Mouse (Mus musculus) adrenal gland, postnatal 10 days (tissue): ENCODE data around the gene Pkd1. TPM values are rescaled to one million over a fixed set of nuclear protein-coding genes. Genes with fewer than 3 reads are reported as not detected.
A peak's percentile ranks its signal among the peaks of the same experiment; 100 is the strongest.

Source experiments
- DNase-seq: peaks from one replicate; pipeline ENCODE4 v3.0.0; 2021; ENCODE audit warnings: mixed read lengths
- total RNA-seq, 2 experiments: library from RNA; stranded (reverse); gene quantifications; 2 replicates each; pipeline ENCODE4 v1.2.3; 2021

The Pkd1 gene
- total RNA-seq, 2 experiments from 2014 or later = 40.2 to 51.0 TPM

DNA sequence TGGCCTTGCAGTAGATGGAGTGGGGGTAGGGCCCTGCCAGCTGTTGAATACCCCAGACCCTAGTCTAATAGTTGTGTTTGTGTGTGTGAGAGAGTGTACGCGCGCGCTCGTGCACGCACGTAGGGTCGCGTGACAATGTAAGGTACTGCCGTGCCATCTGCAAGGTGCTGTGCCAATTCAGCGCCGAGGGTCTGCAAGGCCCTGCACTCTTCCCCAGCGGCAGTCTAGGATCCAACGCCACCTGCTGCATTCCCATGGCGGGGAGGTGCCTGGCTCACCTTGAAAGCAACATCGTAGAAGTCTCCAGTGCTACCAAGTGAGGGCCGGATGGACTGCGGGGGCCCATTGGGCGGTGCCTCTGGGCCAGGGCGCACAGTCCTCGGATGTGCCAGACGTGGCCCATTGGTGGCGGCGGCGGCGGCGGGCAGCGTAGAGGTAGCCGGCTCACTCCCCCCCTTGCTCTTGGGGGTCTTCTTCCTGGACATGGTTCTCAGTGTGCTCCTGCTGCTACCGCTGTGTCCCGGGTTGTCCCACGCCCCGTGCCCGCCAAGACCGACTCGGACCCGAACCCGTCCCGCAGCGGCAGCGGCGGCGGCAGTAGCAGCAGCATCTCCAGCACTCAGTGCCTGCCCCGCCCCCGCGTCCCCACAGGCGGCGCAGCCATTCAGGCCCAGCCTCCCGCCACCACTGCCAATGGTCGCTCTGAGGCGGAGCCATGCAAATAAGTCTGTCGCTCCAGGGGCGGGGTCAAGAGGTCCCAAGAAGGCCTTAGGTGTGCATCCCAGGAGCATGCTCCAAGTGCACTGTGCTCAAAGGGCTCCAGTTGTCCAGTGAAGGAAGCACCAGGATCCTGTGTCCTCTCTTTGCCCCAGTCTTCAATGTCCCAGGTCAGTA lies 16.3 kb upstream of the Pkd1 start:
- DNase-seq = peak; percentile 91

DNA sequence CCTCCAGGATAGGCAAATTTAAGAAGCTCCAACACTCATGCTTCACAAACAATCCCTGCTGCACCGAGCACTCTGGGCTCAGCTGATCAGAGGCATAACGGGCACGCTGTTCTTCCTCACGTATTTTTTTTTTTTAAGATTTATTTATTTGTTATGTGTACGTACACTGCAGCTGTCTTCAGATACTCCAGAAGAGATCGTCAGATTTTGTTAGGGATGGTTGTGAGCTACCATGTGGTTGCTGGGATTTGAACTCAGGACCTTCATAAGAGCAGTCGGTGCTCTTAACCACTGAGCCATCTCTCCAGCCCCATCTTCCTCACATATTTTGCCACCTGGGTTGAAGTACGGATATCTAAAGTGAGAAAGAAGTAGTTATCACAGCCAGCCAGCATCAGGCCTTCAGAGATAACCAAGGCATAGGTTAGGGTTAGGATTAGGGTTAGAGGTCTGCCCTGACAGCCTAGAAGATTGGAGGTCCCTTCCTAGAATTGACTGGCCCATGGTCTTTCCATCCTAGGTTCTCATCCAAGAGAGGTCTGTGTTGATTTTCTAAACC lies 15.4 kb upstream of the Pkd1 start, which contains the start of gene Rab26:
Gene Rab26, minus strand, starts transcription at position 51 of the 559 bp plus-strand sequence.
- DNase-seq = no peak

DNA sequence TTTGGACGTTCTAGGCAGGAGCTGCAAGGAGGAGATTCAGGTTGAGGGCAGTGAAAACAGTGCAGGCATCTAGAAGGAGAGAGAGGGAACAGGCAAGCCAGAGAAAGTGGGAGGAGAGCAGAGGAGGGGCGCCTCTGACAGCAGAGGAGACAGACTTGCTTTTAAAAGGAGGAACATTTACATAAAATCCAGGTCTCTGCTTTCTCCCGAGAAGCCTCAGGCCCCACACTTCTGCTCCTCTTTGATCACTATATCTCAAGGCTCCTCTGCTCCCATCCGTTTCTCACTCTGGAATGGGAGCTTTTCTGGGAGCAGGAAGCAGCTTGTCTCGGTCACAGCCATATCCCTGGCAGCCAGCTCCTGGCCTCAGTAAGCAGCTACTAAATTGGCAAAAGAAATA lies 14.3 kb upstream of the Pkd1 start:
- DNase-seq = no peak

DNA sequence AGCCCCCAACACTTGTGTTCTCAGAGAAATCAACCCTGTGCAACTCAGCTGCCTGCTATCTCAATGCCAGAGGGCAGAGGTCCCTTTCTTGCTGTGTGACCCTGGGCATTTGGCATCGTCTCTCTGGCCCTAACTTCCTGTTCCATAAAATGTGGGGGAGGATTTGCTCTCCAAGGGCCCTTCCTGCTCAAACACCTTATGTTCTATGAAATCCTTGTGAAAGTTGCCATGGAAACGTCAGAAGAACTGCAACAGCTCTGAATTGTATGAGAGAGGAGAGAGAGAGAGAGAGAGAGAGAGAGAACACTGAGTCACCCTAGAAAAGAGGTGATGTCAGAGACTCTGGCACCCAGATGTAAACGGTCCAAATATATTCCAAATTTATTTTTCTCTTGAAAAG lies 12.1 kb upstream of the Pkd1 start:
- no peak for DNase-seq

DNA sequence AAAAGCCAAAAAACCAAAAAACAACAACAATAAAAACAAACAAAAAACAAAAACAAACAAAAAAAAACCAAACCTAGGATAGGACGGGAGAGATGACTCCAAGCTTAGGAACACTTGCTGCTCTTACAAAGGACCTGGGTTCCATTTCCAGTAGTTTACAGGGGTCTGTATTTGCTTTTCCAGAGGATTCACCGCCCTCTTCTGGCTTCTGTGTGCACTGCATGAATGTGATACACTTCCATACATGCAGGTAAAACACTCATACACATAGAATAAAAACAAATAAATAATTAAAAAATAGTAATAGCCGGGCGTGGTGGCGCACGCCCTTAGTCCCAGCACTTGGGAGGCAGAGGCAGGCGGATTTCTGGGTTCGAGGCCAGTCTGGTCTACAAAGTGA lies 10.7 kb upstream of the Pkd1 start:
- peak; percentile 70 for DNase-seq

DNA sequence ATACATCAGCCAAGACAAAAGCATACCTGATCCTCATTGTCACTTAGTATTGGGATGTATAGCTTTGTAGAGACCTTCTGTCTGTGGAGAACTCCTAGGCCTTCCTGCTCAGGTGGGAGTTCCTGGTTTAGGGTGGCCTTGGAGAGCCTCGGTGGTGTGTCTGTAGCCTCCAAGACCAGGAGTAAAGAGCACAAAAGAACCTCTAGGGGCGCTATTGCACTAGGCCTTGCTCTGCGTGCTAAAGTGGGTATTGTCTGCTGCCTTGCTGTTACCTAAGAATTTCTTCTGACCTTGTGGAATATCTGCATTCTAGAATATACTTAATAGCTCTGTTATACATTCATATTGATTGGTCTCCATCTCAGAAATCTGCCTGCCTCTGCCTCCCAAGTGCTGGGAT lies 9.3 kb upstream of the Pkd1 start:
- peak; percentile 64 for DNase-seq

DNA sequence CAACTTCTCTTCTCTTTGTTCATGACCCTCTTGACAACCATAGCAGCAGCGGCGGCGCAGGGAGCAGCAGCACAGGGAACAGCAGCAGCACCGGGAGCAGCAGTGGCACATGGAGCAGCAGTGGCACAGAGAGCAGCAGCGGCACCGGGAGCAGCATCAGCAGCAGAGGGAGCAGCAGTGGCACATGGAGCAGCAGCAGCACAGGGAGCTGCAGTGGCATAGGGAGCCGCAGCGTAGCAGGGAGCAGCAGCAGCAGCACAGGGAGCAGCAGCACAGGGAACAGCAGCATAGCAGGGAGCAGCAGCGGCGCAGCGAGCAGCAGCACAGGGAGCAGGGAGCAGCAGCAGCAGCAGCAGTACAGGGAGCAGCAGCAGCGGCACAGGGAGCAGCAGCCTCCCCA lies 5.0 kb upstream of the Pkd1 start:
- DNase-seq = no peak

DNA sequence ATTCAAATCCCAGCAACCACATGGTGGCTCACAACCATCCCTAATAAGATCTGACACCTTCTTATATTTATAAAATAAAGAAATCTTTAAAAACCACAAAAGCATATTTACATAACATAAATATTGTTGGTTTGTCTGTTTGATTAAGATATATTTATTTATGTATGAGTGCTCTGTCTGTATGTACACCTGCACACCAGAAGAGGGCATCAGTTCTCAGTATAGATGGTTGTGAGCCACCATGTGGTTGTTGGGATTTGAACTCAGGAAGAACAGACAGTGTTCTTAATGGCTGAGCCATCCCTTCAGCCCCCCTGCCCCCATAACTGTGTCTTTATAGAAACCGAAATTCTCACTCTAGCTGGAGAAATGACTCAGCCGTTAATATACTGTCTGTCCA lies 4.4 kb upstream of the Pkd1 start:
- no peak for DNase-seq

DNA sequence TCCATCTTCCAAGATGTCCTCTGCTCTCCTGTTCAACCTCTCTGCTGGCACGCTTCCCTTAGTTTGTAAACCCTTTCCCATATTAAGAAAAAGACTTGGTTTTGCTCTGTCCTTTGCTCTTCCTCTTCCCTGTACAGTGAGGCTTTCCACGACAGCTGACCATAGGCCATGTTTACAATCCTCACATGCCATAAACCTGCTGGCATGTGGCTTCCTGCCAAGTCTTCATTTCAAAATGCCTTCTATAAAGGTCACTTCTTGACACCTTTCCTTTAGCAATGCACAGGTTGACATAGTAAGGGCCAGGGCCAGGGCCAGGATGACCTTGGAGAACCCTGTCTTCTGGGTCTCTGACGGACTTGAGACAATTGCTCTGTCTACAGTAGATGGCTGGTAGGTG lies 3.4 kb upstream of the Pkd1 start:
- no peak for DNase-seq

DNA sequence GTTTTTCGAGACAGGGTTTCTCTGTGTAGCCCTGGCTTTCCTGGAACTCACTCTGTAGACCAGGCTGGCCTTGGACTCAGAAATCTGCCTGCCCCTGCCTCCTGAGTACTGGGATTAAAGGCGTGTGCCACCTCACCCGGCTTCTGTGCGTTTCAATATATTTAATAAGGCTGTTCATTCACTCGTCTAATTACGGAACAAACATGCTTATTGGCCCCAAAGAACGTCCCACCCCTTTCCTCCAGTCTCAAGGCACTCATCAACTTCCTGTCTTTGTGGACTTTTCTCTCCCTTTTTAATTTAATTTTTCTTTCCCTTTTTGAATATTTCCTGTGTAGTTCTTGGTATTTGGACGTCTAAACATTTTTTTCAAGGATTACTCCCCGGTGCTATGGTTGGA lies 1.2 kb upstream of the Pkd1 start:
- DNase-seq = no peak

DNA sequence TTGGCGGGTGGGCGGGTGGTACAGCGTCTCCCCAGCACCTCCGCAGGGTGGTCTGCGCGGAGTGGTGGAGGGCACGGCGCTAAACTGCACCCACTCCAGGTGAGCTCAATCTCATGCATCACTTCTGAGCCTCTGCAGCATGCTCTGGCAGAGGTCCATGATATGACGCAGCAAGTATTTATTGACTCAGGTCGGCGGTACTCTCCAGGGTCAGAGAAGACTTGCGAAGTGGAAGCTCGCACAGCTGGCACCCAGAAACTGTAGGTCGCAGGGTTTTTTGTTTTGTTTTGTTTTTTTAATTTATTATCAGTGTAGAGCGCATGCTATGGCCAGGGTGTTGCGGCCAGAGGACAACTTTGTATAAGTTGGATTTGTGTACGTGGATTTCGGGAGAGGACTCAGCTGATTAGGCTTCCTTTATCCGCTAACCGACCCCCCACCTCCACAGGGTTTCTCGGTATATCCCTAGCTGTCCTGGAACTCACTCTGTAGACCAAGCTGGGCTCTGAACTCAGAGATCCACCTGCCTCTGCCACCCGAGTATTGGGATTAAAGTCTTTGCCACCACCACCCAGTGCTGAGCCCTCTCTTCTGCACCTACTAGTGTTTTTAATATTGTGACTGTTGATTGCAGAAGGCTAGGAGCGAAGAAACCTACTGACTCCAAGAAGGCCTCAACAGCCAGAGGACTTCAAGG lies 565 bp upstream of the Pkd1 start:
- DNase-seq = peak; percentile 84

DNA sequence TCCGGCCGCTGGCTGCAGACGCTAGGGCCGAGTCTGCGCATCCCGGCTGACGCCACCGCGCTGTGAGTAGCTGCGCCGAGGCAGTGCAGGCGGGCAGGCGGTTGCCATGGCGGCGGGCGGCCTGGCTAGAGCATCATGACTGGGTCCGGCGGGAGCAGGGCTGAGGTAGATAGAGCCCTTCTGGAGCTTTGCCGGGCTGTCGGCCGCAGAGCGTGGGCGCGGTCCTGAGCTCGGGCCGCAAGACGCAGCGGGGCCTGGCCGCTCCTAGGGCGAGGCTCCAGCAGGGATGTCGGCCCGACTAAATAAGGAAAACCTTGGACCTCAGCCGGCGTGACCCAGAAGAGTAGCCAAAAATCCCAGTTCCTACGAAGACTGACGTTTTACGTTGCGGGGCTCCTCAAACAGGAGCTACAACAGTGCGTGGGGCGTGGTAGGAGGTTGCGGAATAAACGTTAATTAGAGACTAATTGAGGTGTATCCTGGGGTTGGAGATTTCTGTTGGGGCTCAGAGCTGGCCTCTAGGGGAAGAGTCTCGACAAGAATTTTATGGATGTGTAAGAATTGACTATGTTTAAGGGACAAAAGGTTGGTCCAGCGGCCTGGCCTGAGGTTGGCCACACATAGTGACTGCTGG lies 899 bp downstream of the Pkd1 start:
- peak; percentile 86 for DNase-seq

DNA sequence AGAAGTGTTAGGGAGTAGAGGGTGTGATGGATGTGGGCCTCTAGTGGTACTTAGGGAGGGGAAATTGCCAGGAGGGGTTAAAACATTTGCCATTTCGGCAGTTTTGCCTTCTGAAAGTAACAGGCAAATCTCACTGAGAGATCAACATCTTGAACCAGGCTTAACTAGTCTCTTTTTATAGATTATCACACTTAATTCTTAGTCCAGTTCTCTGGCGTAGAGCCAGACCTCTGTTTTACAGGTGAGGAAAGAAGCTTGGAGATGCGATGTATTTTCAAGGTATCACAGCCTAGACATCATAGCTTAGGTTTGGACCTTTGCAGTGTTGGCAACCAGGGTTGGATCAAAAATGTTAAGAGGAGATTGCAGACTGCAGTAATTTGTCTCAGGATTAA lies 1.4 kb downstream of the Pkd1 start:
- DNase-seq = no peak

DNA sequence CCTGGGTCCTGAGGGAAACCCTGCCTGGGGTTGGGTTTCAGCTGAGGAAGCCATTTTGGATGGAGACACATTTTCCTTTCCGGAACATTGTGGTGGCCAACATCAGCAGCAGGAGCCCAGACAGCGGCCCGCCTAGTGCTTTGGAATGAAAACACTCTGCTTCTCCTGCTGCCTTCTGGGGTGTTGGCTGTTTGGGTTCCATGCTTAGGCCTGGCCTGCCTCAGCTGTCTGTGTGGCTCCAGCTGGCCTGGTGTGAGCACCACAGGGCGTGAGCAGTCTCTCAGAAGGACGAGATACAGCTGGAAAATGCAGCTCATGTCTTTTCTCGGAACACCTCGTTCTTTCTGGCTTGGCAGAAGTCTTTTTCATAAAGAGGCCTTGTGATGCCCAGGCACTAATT lies 7.5 kb downstream of the Pkd1 start:
- no peak for DNase-seq

DNA sequence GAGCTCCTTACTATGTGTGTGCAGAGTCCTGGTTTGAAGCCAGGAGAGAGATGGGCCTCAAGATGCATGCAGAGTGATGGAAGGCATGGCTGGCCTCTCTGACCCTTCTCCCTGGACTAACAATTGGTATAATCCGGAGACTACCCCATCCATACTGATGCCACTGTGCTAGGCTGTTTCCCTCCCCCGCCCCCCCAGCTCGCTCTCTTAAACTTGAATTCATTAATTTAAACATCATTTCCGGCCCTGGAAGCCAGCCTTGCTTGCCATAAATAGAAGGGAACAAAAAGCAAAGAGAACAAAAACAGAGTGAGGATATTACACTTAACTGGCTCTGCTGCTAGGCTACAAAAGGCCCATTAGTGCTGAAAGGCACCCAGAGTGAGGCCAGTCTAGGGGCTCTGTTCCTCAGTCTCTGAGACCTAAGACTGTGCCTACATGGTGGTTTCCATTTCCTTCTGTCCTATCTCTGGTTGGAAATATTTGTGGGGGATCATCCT lies 9.0 kb downstream of the Pkd1 start:
- peak; percentile 19 for DNase-seq

DNA sequence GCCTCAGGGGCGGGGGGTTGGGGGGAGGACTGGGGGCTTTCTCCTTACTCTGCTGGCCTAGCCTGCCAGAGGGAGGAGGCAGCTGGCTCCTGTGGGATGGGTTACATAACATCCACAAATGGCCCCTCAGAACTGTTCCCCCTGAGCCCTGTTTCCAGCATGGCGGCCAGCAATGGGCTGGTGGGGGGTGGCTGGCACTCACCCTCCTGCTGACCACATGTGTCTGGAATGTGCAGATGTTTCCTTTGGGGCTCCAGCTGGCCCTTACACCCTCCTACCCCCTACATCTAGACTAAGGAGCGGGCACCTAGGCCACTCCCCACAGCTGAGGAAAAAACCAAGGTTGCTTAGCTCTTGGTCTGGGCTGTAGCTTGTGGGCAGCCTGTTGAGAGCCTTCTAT lies 9.5 kb downstream of the Pkd1 start:
- no peak for DNase-seq

DNA sequence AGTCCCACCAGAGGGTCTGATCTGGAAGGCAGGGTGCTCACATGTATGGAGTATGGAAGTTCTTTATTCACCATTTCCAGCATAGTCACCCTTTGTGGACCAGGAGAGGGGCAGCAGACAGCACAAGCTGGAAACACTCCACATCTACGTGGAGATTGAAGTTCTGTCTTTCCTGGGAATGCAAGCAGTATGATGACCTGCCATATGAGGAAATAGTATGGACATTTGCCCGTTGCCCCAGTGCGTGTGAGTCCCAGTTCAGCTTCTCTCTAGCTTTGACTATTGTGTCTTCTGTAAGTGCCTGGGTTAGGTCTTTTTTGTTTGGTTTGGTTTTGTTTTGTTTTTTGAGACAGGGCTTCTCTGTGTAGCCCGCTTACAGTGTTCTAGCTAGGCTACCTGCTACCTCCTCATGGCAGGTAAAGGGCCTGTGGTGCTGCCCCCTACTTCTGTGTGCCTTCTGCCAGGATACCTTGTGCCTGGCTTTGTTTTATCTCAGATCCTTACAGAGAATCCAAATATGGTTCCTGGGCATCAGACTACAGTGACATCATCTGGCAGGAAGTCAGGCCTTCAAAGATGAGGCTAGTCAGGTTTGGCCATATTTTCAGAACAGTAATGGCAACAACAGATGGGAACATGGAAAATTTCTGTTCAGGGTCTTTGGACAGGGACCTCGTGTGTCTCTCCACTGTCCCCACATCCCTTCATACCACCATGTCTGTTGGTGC lies 10.8 kb downstream of the Pkd1 start:
- no peak for DNase-seq

DNA sequence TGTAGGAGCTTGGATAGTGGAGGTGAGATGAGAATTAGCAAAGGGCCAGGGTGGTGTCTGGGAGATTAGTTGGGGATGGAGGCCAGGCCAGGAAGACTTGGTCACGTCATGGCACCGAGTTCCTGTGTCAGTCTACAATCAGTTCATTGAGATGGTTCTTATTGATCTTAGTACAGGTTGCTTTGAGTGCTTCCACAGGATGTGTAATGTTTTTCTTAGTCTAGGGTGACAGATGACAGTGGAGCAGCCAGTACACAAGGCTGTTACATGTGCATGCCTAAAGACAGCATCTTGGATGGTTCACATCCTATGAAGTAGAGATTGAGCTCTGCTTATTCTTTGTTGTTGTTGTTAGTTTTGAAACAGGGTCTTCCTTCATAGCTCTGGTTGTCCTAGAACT lies 12.0 kb downstream of the Pkd1 start:
- no peak for DNase-seq

DNA sequence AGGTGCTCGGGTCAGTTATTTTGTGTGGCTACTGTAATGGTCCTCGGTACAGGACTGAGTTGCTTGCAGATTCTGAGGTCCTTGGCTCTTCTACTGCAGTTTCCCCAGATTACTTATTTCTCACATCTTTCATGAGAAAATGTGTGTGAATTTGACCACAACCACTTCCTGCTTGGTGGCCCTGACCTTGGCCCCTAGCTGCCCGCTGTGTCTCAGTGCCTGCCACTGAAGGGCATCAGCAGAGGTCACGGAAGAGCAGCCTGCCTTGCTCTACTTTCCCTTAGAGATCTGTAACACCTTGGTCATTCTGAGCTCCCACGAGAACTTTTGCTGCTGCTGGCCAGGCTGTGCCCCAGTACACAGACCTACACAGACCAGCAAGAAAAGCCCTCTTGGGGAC lies 14.0 kb downstream of the Pkd1 start:
- DNase-seq = no peak

DNA sequence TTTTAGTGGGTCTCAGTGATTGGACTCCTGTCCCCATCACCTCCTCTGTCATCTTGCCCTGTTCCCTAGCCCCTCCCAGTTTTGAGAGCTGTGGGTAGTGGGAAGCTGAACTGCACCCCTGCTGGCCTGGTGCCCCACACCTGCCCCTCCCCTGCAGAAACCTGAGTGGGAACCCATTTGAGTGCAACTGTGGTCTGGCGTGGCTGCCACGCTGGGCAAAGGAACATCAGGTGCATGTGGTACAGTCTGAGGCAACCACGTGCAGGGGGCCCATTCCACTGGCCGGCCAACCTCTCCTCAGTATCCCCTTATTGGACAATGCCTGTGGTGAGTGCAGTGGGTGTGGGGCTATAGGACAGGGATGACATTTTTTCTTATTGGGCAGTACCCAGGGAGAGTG lies 14.8 kb downstream of the Pkd1 start:
- DNase-seq = no peak

DNA sequence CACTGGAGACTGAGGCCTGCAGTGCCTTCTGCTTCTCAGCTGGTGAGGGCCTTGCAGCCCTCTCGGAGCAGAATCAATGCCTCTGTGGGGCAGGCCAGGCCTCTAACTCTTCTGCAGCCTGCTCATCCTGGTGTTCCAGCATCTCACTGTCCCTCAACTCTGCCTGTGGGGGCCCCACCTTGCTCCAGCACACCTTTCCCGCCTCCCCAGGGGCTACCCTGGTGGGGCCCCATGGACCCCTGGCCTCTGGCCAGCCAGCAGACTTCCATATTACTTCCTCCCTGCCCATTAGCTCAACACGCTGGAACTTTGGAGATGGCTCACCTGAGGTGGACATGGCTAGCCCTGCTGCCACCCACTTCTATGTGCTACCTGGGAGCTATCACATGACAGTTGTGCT lies 15.5 kb downstream of the Pkd1 start:
- no peak for DNase-seq

DNA sequence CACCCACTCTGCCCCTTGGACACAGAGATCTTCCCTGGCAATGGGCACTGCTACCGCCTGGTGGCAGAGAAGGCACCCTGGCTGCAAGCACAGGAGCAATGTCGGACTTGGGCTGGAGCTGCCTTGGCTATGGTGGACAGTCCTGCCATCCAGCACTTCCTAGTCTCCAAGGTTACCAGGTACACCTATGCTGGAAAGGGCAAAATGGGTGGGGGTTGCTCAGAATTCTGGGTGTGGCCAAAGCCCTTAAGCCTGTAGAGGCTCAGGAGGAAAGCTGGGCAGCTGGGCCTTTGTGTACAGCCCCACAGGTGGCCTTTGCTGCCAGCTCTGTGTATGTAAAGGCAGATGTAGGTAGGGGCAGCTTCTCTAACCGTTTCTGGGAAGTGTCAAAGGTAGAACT lies 16.2 kb downstream of the Pkd1 start:
- no peak for DNase-seq
